Mouse (Mus musculus): ENCODE results near the gene Umps.

Gene Umps
- long read RNA-seq, experiment 1, transcript Umps-201 (6 exons, 3,484 nt), result major isoform, 74 of 89 reads
- long read RNA-seq, experiment 1, partial matches to known transcripts, result 6 of 89 reads
- long read RNA-seq, experiment 1, other reads (novel, unspliced or antisense), result 7 of 89 reads
- long read RNA-seq, experiment 2, transcript Umps-201 (6 exons, 3,484 nt), result major isoform, 80 of 104 reads
- long read RNA-seq, experiment 2, partial matches to known transcripts, result 10 of 104 reads
- long read RNA-seq, experiment 2, other reads (novel, unspliced or antisense), result 12 of 104 reads

GRCm38 (mm10) chr16:33966538-33967282 is at the start of gene Umps:
Gene Umps, minus strand, starts transcription at chr16:33967038.
- intact Hi-C loops (cut with DNase I), result no loop called here

- intact Hi-C loops (cut with DNase I), result no loop called here
These were observed 45.4 kb upstream of the Umps start for GRCm38 (mm10) chr16:34011991-34012845.

GRCm38 (mm10) chr16:34009567-34009966 is 42.7 kb upstream of the Umps start:
- intact Hi-C loops (cut with DNase I), result no loop called here

- intact Hi-C loops (cut with DNase I), result no loop called here
These were observed 39.1 kb upstream of the Umps start for GRCm38 (mm10) chr16:34005986-34006385.

- intact Hi-C loops (cut with DNase I), result no loop called here
These were observed 37.3 kb upstream of the Umps start for GRCm38 (mm10) chr16:34004128-34004578.

GRCm38 (mm10) chr16:34003566-34004127 is 36.8 kb upstream of the Umps start:
- intact Hi-C loops (cut with DNase I), result no loop called here

GRCm38 (mm10) chr16:34000715-34001114 is 33.9 kb upstream of the Umps start:
- intact Hi-C loops (cut with DNase I), result no loop called here

GRCm38 (mm10) chr16:33999388-33999787 is 32.5 kb upstream of the Umps start:
- intact Hi-C loops (cut with DNase I), result loop anchor here (1.0 kb wide), 1 partner anchor 115 kb away; no protein-coding TSS in a partner anchor

GRCm38 (mm10) chr16:33998011-33998410 is 31.2 kb upstream of the Umps start:
- intact Hi-C loops (cut with DNase I), result no loop called here

GRCm38 (mm10) chr16:33996030-33996429 is 29.2 kb upstream of the Umps start:
- intact Hi-C loops (cut with DNase I), result no loop called here

- intact Hi-C loops (cut with DNase I), result no loop called here
These were observed 28.7 kb upstream of the Umps start for GRCm38 (mm10) chr16:33995496-33995895.

GRCm38 (mm10) chr16:33994321-33994720 is 27.5 kb upstream of the Umps start:
- intact Hi-C loops (cut with DNase I), result no loop called here

GRCm38 (mm10) chr16:33990712-33991111 is 23.9 kb upstream of the Umps start:
- intact Hi-C loops (cut with DNase I), result no loop called here

- intact Hi-C loops (cut with DNase I), result no loop called here
These were observed 22.3 kb upstream of the Umps start for GRCm38 (mm10) chr16:33989106-33989505.

- intact Hi-C loops (cut with DNase I), result loop anchor here (1.0 kb wide), 1 partner anchor 168 kb away; no protein-coding TSS in a partner anchor
These were observed 21.6 kb upstream of the Umps start for GRCm38 (mm10) chr16:33988358-33989012.

GRCm38 (mm10) chr16:33986993-33987392 is 20.2 kb upstream of the Umps start:
- intact Hi-C loops (cut with DNase I), result no loop called here

- intact Hi-C loops (cut with DNase I), result no loop called here
These were observed 18.5 kb upstream of the Umps start for GRCm38 (mm10) chr16:33985372-33985771.

GRCm38 (mm10) chr16:33983712-33984111 is 16.9 kb upstream of the Umps start:
- intact Hi-C loops (cut with DNase I), result no loop called here

GRCm38 (mm10) chr16:33979855-33980254 is 13.0 kb upstream of the Umps start:
- intact Hi-C loops (cut with DNase I), result no loop called here

GRCm38 (mm10) chr16:33967283-33967640 is 424 bp upstream of the Umps start:
- intact Hi-C loops (cut with DNase I), result no loop called here

Measured in adrenal gland (tissue).